Mouse (Mus musculus): ENCODE data around the gene Cct8.

Gene Cct8

DNA sequence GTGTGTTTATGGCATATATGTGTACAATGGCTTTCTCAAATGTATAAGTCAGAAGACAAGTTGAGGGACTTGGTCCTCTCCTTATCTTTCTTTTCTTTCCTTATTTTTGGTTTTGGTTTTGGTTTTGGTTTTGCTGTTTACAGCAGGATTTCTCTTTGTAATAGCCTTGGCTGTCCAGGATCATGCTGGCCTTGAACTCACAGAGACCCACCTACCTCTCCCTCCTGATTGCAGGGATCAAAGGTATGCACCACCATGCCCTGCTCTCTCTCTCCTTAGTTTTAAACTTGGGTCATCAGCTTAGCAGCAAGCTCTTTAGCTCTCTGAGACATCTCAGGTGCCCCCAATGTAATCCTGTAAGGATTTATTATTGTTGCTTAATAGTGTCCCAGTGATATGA lies 50.6 kb downstream of the Cct8 start:
- DNase-seq (ENCODE audit: low spot score in 2 of 2): no peak

DNA sequence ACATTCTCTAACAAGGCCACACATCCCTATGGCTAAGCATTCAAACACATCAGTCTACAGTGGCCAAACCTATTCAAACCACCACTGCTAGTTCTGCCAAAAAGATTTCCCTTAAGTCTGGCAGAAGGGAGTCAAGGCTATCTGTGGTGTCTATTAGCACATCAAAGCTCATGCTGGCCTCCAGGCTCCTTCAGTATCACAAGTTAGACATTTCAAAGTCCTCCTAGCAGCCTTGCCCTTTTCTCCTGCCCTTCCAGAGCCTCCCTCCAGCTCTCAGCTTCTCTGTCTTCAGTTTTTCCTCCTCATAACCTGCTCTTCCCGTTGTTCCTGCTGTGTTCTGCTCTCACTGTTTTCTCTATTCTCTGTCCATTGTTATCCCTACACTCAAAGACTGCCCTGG lies 51.6 kb downstream of the Cct8 start:
- no peak for DNase-seq (ENCODE audit: low spot score in 2 of 2)

DNA sequence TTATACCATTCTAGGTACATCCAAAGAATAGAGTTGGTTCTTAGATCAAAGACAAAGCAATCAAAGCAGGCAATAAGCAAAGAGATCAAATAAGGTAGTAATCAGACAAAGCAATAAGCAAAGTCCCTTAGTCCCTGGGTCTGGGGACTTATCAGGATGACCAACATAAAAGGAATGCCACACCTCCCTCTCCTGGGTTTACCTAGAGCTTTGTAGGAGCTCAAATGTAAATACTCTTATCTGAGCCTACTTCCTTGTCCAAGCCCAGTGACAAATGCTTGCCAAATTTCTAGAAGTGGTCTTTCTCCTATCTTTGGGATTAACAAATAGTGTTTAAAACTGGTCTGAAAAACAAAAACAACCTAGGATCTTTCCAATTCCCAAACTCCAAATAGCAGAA lies 52.4 kb downstream of the Cct8 start:
- DNase-seq (ENCODE audit: low spot score in 2 of 2): no peak

DNA sequence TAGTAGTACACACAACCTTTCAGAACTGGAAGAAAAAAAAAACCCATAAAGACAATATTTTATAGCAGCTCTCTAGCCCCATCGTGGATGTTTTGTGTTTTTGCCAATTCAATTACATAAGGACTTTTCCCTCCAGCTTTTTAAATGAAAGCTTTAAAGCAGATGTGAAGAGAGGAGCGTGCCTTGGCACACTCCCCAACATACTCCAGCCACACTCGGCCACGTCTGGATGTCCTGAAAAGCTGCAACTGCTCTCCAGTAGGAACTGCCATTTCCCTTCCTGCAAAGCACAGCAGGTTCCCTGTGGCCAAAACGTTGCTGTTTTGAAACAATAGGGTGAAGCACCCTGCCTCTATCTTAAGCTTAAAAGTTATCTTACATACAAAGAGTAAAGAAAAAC lies 53.4 kb downstream of the Cct8 start:
- no peak for DNase-seq (ENCODE audit: low spot score in 2 of 2)

DNA sequence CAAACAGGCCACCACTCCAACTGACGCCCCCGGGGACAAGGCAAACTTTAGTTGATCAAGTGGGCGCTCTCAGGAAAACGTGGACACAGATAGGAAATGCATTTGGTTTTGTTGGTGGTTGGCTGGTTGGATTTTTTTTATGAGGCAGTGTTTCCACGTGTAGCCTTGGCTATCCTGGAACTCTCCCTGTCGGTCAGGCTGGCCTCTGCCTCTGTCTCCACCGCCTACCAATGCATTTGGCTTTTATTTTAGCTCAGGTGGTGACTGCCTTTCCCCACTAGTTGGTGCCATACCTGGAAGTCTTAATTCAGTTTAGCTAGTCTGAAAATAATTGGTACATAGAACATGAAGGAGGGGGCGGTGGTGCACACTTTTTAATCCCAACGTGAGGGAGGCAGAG lies 54.6 kb downstream of the Cct8 start:
- DNase-seq (ENCODE audit: low spot score in 2 of 2): no peak

DNA sequence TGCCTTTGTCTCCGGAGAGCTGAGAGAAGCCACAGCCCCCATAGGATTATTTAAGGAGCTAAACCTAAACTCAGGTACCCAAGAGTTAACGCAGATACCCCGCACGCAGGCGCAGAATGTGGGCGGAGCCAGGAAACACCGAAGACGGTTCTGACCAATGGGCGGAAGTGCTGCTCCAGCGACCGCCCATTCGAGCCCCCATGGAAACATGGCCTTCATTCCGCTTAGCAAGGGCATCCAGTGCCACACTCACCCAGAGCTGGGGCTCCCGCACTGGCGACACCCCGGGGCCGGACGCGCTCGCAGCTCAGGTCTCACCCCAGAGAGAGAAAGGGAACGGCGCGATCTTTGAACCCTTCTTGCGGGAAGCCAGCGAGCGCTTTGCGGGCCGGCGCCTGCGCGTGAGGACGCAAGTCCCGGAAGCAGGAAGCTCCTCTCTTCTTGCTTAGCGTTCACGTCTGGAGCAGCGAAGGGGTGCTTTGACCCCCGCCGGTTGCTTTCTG lies 55.4 kb downstream of the Cct8 start, which contains the start of gene Rwdd2b:
Gene Rwdd2b, minus strand, starts transcription at position 390 of the 503 bp plus-strand sequence.
- peak; percentile 93 for DNase-seq (ENCODE audit: low spot score in 2 of 2)

DNA sequence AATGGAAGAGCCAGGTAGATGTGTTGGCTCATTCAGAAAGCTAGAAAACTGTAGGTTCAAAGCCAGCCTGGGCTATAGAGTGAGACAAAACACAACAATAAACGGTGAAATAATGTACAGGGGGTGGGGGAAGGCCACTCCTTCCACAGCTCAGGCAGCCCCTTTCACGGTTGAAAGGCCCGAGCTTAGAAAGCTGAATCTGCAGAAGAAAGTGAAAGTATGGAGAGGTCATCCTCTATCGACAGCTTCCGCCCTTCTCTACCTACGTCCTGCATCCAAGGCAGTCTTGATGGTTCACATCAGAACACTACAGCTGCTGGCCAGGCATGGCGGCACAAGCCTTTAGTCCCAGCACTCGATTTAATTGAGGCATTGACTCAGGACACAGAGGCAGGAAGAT lies 57.0 kb downstream of the Cct8 start:
- DNase-seq (ENCODE audit: low spot score in 2 of 2): no peak

DNA sequence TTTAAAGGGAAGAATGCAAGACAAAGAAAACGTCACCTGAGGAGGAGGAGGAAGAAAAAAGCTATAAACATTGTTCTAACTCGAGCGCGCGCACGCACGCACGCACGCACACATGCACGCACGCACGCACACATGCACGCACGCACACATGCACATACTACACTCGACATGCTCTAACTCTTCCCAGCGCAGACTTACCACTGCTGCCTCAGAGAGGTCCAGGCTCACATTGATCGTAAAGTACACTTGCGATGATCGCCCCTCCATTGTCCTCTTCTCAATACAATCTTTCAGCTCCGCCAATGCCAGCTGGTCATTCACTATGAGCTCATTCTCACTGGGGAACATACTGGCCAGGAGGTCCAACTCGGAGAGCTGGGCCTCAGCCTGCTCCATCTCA lies 58.6 kb downstream of the Cct8 start:
- DNase-seq (ENCODE audit: low spot score in 2 of 2): no peak

DNA sequence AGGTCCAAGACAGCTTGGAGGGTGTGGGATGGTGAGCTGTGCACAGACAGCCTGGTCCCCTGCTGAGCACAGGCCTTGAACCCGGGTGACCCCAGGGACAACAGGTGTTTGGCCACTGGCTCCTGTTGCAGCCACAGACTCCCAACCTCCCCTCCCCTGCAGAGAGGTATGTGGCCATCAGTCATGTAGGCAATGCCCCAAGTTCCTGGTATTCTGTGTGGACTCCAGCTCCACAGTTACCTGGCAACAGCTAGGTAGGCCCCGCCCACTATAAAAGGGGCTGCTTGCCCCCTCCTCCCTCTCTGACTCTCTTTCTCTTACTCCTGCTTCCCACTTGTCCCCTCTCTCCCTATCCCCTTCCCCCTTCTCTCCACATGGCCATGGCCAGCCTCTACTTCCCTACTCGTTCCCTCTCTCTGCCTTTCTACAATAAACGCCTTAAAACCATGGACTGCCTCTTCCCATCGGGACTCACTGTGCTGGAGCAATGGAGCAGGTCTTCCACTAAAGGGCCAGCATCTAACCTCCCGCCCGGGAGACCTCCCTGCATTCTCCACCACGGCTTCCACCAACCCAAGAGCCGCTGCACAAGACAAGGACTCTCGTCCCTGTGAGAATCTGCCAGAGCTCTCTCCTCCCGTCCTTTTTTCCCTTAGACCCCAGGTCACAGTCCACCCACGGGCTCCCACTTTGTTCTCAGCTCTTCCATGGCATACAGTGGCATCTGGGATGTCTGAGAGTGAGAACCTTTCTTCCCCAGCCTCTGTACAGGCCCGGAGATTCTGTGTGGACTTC lies 60.1 kb downstream of the Cct8 start:
- no peak for DNase-seq (ENCODE audit: low spot score in 2 of 2)

DNA sequence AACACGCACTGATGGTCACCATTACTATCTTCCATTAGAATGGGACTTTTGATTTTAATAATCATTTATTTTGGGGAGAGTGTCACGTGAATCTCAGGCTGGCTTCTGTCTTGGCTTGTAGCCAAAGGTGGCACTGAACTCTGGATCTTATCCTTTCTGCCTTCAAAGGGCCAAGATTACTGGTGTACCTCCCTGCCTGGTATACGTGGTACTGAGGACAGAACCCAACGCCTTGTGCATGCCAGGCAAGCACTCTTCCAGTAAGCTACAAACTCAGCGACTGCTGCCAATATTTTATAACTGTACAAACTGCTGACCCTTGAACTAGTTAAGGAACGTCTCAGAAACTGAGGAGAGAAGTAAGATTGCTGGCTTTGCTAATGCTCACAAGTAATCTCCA lies 60.7 kb downstream of the Cct8 start:
- no peak for DNase-seq (ENCODE audit: low spot score in 2 of 2)

DNA sequence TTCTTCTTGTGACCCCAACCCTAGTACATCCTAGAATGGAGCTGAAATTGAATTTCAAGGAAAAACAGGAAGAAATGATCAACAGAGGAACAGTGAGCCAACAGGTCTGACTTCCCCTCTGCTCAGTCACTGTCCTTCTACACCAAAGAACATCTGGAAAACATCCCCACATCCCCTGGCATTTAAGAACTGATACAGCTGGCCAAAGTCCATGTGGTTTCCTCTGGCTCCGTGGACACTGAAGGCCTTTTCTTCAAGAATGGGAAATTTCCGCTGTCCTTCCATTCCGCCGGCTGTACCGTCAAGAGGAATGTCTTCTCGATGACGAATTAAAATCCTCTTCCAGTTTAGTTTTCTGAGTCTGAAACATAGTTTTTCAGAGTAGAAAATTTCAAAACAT lies 61.4 kb downstream of the Cct8 start:
- DNase-seq (ENCODE audit: low spot score in 2 of 2): no peak
